Mouse (Mus musculus) adipocyte (in vitro differentiated cells): ENCODE data around the gene Grip2.
A peak's percentile ranks its signal among the peaks of the same experiment; 100 is the strongest.

ENCODE experiments used
- DNase-seq: peaks from one replicate; pipeline ENCODE4 v3.0.0-alpha.2; 2016; ENCODE audit warnings: low spot score

Gene Grip2

GRCm38 (mm10) chr6:91827016-91827570 is at the start of gene Grip2:
Gene Grip2, minus strand, starts transcription at chr6:91827250.
- no peak for DNase-seq

GRCm38 (mm10) chr6:91872781-91873180 is 45.7 kb upstream of the Grip2 start:
- DNase-seq = no peak

DNA sequence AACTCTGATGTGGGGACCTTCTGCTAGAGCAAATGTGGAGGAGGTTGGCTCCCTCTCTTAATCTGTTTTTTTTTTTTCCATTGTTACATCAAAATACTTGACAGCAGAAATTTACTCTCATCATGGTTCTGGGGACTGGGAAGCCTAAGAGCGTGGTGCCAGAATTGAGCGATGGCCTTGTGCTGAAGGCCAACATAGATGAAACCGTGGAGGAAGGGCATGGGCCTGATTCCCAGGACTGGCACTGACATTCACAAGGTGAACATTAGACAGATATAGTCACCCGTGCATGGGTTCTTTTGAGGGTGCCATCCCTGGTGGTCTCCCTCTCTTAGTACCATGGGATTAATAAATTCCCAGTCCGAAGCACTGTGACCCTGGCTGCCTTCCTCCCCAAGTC is 41.0 kb upstream of the Grip2 start:
- DNase-seq = no peak

DNA sequence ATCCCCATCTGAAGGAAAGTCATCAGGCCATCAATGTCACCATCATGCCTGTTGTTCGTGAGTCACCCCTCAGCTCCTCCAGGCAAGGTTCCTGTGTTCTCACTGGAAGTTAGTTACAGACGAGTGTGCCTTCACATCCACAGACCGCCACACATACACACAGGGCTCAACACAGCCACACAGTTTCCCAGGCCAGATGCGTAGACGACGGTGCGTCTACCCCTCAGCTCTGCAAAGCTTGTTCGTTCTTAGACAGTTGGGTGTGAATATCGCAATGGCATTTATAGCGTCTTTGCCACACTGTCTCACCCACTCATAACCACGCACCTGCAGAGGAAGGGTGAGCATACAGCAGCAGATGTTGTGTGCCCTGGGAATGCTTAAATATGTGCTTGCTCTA is 38.6 kb upstream of the Grip2 start:
- DNase-seq = no peak

GRCm38 (mm10) chr6:91864595-91864994 is 37.5 kb upstream of the Grip2 start:
- no peak for DNase-seq

- DNase-seq = no peak
Observed at GRCm38 (mm10) chr6:91862848-91863247, 35.8 kb upstream of the Grip2 start.

DNA sequence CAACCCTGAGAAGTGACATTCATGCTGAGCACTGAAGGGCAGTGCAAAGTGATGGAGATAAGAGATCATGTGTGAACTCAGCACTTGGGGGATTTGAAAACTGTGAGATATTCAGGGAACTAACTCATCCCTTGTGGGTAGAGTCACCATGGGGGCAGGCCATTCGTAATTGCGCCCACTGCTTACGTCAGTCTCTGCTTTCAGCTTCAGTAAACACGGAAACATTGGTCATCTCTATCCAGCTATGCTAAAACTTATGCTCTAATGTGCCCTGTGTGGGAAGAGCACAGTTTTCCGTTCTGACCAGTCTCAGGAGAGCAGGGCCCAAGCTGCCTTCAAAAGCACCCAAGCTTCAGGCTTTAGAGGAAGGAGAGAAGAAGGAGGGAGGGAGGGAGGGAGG is 31.3 kb upstream of the Grip2 start:
- no peak for DNase-seq

GRCm38 (mm10) chr6:91852550-91852949 is 25.5 kb upstream of the Grip2 start:
- peak; percentile 55 for DNase-seq

GRCm38 (mm10) chr6:91843628-91844153 is 16.6 kb upstream of the Grip2 start:
- no peak for DNase-seq

DNA sequence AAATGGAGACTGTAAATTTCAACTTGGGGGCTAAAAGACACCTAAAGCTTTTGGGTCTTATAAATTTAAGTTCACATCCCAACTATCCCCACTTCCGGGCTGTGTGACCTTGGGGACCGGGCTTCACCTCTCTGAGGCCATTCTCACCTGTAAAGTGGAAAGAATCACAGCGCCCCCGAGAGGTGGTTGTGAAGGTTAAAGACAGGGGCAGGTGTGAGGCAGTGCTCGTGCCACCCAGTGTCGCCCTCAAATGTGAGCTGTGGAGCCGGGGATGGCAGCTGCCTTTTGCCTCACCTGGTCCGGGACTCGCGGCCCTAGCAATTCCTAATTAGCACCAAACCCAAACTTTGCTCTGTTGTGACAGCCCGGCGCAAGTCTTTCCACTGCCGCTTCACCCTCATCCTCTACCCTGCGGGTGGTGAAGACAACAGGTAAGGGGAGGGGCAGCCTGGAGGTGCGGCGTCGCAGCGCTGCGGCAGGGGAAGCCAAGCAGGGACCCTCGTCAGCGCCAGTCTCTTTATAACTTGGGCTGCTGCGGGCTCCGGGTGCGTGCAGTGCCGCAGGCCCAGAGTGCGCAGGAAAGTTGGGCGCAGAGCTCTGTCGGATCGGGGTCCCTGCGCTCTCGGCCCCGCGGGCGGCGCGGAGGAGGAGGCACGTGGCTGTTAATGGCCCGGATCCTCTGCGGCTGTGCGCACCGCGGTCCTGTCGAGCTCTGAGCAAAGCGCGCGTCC is 16.0 kb upstream of the Grip2 start:
- DNase-seq = no peak

GRCm38 (mm10) chr6:91839010-91839871 is 12.2 kb upstream of the Grip2 start:
- peak; percentile 79 for DNase-seq

DNA sequence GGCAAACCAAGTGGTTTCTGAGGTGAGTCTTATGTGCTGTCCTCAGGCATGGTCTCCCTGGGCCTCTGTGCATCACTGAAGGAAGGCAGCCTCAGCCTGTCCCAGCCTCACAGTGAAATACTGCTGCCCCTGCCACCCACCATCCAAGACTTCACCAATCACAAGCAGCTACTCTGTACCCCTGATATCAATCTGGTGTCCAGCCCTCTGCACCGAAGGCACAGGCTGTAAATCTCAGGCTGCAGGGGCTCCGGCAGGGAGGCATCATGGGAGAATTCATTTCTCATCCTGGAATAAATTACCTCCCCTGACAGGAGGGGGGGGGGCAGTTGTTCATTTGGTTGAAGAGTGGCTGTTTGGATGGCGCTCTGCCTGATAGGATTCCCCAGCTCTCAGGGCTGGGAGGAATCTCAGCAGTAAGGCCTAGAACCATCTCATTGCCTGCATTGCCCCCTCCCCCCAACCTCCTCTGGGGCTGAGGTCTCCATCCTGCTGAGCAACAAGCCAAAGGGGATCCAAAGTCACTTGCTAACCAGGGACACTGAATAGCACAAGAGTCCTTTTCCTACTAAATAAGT is 5.9 kb upstream of the Grip2 start:
- DNase-seq = no peak

- DNase-seq = no peak
Observed at GRCm38 (mm10) chr6:91827926-91828325, 876 bp upstream of the Grip2 start.

DNA sequence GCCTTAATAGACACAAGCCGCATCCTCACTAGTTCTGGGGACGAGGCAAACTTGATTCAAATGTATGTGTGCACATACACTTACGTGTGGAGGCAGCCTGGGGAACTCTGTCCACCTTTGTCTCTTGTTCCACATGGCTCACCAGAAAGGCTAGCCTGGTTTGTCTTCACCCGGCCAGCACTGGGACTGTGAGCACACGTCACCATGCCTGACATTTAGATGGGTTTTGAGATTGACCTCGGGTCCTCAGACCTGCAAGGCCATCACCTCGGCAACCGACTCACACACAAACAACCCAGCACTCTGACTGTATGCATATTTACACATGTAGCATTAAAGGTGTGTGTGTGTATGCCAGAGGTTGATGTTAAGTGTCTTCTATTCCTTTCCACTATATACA is 8.8 kb downstream of the Grip2 start:
- no peak for DNase-seq

DNA sequence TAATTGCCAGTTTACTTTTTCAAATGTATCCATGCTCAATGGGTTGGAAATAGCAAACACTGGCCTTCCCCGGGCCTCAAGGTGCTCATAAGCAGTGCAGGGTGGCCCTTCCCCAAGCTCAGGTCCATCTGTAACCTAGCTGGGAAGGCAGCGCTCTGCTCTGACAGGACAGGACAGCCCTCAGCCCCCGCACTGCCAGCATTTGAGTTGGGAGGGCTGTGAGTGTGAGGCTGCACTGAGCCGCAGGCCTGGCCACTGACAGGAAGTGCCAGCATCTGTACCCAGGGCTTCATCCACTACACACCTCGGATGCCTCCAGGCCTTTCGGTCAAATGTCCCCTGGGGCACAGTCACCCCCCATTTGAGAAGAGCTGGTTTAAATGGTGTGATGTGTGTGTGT is 11.1 kb downstream of the Grip2 start:
- DNase-seq = no peak

DNA sequence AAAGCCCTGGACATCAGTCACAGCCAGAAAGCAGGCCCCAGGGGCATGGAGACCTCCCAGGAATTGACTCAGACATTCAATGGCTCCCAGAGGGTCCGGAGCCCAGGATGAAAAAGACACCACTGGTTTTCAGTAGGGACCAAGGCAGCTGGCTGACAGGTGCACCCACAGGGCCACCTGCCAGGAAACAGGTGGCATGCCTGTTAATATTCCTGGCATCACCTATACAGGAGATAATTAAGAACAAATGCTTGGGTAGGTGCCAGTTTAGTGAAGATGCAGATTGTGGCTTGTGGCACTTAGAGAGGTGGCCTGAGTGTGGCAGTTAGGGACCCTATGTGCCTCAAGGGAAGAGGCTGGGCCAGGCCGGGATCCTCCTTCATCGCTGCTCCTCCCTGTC is 13.4 kb downstream of the Grip2 start:
- DNase-seq = no peak

- no peak for DNase-seq
Observed at GRCm38 (mm10) chr6:91810007-91810406, 17.0 kb downstream of the Grip2 start.

- no peak for DNase-seq
Observed at GRCm38 (mm10) chr6:91808022-91808421, 19.0 kb downstream of the Grip2 start.

DNA sequence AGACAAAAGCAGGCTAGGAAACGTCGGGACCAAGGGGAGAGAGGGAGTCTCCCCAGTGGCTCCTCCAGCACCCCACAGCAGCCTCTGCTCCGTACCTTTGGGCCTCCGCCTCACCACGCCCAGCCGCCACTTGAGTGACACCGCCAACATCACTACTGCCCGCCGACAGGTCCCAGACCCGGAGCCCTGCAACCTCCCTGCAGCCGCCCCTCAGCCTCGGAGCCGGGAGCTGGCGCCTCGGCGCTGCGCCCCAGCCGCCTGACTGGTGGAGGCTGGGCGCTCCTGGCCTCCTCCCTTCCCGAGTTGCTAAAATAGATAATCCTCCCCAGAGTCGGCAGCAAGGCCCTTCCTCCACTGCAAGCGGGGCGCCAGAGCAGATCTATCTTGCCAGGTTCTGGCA is 19.9 kb downstream of the Grip2 start:
- DNase-seq = no peak

DNA sequence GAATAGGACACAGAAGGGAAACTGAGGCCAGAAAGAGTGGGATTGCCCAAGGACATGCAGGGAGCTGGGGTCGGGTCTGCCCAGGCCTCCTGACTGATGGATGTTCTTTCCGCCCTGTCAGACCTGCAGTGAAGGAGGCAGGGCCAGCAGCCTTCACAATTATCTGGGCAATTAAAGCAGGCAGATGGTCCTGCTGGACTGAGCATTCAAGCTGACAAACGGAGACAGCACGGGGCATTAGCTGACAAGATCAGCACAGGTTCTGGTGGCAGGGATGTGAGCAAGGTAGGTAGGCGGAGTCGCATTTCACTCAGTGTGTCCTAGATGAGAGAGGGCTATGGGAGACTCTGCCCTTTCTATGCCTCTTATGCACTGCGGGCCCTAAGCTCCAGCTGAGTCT is 22.9 kb downstream of the Grip2 start:
- no peak for DNase-seq

DNA sequence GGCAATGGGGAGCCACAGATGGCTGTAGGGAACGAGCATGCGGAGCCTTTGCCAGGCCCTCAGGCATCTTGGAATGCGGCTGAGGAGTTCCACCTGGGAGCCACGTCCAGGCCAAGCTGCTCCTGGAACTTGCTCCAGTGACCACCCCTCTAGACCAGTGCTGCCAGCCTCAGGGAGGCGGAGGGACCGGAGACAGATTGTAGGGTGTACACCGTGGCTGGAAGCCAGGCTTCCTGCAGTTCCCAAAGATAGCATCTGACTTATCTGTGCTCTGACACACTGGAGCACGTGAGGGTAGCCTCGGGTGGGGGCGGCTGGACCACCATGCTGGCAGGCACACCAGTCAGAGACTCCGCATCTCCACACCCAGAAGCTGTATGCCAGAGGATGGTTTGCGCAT is 28.6 kb downstream of the Grip2 start:
- DNase-seq = no peak

DNA sequence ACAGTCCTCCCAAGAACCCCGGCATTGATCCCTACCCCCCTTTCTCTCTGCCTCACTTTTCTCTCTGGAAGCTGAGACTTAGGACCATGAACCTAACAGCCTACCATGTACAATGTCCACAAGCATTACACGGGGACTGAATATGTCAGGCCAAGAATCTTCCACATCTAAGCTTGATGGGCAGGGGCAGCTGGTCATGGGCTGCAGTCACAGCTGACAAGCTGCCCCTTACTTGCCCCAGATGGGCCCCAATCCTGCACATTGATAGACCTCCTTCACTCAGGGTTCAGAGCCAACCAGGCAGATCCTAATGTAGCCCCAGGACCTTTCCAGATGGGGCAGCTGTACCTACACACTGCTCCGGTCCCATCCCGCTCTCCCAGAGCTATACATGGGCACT is 30.3 kb downstream of the Grip2 start:
- DNase-seq = no peak

DNA sequence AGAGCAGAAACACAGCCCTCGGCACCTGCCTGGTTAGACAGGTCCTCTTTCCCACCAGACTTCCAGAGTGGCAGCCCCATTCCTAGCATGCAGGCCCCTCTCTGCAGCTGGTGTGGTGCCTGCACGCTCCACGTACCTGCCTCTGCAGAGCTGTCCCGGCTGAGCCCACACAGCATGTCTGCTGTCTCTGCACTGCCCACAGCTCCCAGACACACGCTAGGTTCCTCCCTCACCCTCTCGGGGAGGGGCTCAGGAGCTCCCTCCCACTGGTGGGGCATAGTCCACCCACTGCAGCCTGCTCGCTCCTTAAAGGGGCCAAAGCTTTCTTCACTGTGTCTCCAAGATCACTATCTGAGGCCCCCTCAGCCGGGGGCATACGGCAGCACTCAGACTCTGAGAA is 31.0 kb downstream of the Grip2 start:
- no peak for DNase-seq
